Mouse (Mus musculus) brown adipose tissue, adult 24 weeks (tissue): ENCODE data around the gene Unc93a2. TPM values are rescaled to one million over a fixed set of nuclear protein-coding genes. Genes with fewer than 3 reads are reported as not detected.
"Not testable (repeated sequence)": the region's sequence is repeated elsewhere in the genome, so short reads cannot be mapped to it uniquely, and the experiment has no call there.

Experiments
- H3K27ac ChIP-seq: fragments of 200-500 bp; replicated peaks from 2 replicates; pipeline ENCODE4 v1.5.1; 2012; ENCODE audit warnings: low read depth, mild to moderate bottlenecking, low read length
- H3K4me1 ChIP-seq: fragments of 200-500 bp; 2 replicates; pipeline ENCODE4 v1.6.1; 2012; ENCODE audit warnings: low read length, mixed read lengths; ENCODE audit not compliant: control insufficient read depth, insufficient read depth, insufficient read length
- H3K4me3 ChIP-seq: fragments of 200-500 bp; 2 replicates; pipeline ENCODE4 v1.5.1; 2012; ENCODE audit warnings: low read depth, mild to moderate bottlenecking, low read length, moderate library complexity; ENCODE audit not compliant: insufficient read depth
- polyA plus RNA-seq: library from polyadenylated mRNA; stranded (reverse); fragments of >200 nt; gene quantifications from 2 replicates; pipeline ENCODE4 v1.2.4, GENCODE M21; 2012; ENCODE audit not compliant: missing spikeins, insufficient read depth, insufficient read length

Gene Unc93a2
- polyA plus RNA-seq, 1 experiment: not detected

DNA sequence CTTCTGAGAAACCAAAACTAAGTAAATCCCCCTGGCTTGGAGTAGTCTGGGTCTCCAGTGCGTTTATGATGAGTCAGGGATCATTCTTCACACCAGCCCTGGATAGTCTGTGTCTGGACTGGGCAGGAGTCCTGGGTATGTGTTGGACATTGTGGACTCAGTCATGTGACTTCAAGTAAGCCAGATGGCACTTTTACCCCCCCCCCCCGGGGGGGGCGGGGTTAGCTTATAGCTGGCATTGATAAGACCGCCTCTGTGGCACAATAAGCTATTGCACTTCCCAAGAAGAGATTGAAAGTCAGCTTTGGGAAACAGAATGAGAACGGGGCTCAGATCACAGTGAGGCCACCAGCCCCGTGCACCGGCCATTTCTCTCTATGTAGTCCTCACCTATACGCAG lies 752 bp upstream of the Unc93a2 start:
- not testable (repeated sequence) for H3K27ac ChIP-seq, H3K4me1 ChIP-seq, H3K4me3 ChIP-seq

DNA sequence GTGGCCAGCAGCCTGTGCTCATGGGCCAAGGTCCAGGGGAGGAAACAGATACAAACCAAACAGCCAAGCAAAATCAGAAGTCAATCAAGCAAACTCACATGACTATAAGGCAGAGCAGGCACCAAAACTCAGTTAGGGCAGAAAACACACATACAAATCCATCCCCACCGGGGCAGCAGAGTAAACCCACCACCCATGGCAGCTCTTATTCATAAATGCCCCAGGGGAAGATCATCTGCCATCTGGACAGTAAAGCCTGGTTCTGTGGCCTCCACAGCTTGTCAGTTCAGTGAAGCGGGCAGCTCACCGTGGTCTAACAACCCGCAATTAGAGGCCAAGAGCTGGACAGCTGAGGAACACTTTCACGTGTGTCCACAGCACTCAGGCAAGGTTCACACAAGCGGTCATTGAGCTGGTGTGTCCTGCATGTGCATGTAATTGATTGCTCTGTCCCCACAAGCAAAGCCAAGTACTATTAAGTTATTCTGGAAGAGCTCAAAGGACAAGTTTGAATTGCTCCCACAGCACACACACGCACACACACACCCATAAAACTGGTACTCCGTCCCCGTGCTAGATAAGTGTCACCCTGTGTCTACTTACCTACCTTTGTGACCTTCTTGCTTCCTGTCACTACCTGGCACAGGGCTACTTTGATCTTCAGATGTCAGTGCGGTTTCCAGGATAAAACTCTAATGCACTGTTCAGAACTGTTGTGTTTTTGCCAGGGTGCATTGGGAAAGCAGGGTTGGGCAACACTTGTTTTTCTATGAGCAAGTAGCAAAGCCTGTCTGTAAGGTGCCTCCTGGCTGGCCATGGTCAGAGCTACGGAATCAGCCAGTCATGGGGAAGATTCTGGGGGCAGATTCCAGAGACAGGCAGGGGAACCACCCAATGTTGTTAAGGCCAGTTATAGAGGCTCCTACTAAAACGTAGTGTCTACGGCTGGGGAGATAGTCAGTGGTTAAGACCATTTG lies 1.8 kb downstream of the Unc93a2 start:
- H3K4me1 ChIP-seq, H3K27ac ChIP-seq, H3K4me3 ChIP-seq: not testable (repeated sequence)

GRCm38 (mm10) chr17:7382711-7383110 lies 2.6 kb downstream of the Unc93a2 start:
- H3K27ac ChIP-seq, H3K4me1 ChIP-seq, H3K4me3 ChIP-seq: not testable (repeated sequence)

- not testable (repeated sequence) for H3K4me3 ChIP-seq, H3K27ac ChIP-seq, H3K4me1 ChIP-seq
Measured at GRCm38 (mm10) chr17:7377907-7378306, 7.4 kb downstream of the Unc93a2 start.

DNA sequence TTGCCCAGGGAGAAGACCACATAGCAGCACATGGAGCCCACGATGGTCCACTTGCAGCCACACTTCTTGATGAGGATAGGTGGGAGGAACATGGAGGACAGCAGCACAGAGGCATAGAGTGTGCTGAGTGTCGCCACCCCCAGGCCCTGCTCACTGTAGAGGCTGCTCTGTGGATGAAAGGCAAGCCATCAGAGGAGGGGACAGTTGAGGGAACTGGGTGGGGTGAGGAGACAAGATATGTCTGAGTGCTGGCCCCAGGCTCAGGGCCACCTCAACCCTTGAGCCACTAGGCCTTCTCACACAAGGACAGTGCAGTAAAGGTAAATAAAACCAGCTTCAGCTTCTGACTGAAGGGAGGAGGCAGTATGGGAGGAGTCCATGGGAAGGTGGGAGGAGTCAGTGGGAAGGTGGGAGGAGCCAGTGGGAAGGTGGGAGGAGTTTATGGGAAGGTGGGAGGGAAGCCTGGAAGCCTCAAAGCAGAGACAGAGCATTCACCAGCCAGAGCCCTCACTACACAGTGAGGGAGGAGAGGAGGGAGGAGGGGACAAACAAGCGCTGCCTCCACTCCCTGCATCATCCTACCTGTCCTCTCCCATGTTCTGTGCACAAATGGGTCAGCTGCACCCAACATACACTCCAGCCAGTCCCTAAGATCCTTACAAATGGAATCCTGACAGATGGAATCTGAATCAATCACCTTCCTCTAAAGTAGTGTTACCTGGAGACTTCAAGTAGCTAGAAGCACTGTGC lies 8.1 kb downstream of the Unc93a2 start:
- H3K4me3 ChIP-seq, H3K27ac ChIP-seq, H3K4me1 ChIP-seq: not testable (repeated sequence)

DNA sequence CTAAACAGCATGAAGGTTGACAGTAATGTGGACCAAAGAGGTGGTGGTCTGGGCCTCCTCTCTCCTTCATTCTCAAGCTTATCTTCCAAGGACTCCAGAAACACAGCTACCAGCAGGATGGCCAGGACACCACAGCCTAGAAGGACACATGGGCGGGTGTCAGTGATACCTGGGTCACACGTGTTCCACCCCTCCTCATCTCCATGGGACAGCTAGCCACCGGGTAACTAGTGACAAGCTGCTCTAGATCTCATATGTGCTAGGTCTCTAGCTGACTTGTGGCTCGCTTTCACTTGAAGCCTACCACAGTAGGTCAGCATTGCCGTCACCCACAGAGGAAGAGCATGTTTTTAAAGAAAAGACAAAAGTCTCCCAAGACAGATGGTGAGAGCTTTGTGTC lies 13.4 kb downstream of the Unc93a2 start, which contains the start of gene Gm49630:
Gene Gm49630 (minus strand): TSS at position 101 of the 400 bp plus-strand sequence.
- not testable (repeated sequence) for H3K4me3 ChIP-seq, H3K4me1 ChIP-seq, H3K27ac ChIP-seq

GRCm38 (mm10) chr17:7369401-7369800 lies 15.9 kb downstream of the Unc93a2 start:
- H3K4me3 ChIP-seq, H3K4me1 ChIP-seq, H3K27ac ChIP-seq: not testable (repeated sequence)

DNA sequence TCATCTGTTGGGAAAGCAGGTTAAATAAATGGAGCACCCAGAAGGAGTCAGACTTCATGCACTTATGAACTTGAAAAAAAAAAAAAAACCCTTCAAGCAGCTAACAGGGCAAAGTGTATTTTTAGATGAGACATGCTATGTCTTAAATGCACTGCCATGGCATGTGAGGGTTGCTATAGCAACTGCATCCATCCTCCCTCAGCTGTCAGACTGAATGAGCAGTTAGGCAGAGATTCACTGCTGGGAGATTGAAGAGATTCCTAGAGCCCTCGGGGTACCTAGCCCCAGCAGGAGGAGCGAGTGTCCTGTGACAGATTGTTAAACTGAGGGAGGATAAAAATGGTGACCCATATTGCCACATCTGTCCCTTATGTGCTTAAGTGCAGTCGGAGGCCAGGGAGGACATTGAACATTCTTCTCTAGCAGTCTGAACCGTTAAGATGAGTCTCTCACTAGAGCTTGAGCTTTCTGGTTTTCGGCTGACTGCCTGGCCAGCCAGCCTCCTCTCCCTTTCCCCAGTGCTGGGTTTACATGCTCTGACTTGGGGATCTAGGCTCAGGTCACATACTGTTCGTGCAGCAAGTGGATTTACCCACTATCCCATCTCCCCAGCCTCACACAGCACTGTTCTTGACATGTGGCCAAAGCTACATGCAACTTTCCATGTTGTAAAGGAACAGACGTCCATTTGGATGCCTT lies 18.4 kb downstream of the Unc93a2 start:
- not testable (repeated sequence) for H3K27ac ChIP-seq, H3K4me1 ChIP-seq

DNA sequence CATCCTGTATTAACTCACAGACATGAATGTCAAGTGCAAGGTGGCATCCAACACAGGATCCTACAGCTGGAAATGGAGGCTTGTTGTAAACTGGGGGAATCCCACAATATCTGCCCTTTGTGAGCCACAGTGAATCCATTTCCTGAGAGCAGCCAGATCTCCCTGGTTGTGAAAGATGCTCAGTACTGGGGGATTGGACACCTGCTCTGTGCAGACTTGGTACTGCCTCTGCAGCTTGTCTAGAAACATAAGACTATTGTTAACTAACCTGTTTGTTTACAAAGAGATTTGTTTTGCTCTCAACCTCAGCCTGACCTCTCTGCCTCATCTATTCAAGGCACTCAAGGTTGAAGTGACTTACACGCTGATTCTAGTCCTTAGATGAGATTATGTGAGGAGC lies 19.0 kb downstream of the Unc93a2 start:
- H3K4me1 ChIP-seq, H3K27ac ChIP-seq, H3K4me3 ChIP-seq: not testable (repeated sequence)

More for the DNA sequence above, 18.4 kb downstream of the Unc93a2 start:
- not testable (repeated sequence) for H3K4me3 ChIP-seq

DNA sequence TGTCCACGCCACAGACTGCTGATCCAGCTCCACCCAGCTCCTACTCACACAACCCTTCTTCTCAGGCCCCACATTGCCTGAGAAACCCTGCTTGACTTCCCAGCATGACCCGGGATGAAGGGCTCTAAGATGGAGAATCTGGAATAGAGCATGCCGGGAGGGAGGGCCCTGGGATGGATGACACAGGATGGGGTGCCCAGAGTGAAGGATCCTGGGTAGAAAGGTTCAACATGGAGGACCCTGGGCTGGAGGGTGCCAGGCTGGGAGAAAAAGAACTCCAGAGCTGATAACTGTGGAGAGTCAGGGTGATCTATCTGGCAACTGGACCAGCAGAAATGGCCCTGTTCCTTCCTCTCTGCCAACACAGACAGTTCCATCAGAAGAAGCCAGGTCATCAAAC lies 19.6 kb downstream of the Unc93a2 start:
- not testable (repeated sequence) for H3K4me1 ChIP-seq, H3K4me3 ChIP-seq, H3K27ac ChIP-seq

DNA sequence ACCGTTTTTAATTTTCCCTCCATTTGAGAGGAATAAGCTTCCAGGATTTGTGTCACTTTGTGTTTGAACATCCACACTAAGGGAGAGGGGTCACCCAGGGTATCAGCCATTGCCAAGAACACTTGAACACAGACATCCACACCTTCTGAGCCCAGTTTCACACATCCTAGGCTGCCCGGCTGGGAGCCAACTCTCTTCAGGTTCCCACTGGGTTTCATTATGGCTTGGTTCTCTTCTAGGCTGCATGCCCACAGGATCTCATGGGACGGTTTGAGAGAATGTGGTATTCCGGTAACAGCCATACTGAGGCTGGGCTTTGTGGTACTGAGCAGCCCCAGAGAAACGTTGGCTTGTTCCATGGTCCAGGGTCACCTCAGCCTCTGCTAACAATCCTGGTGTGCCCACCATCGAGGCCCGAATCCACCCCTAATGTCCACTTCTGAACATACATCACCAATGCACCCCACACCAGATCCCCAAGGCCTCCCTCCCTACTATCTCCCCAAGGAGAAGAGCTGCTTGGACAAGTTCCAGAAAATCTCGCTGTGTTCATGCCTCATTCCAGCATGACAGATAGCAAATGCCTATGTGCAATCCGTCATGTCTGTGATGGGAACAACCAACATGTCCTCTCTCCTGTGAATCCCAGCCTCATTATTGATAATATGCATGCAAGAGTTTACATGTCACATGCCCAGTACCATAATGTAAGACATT lies 24.4 kb downstream of the Unc93a2 start:
- not testable (repeated sequence) for H3K4me3 ChIP-seq, H3K27ac ChIP-seq, H3K4me1 ChIP-seq

DNA sequence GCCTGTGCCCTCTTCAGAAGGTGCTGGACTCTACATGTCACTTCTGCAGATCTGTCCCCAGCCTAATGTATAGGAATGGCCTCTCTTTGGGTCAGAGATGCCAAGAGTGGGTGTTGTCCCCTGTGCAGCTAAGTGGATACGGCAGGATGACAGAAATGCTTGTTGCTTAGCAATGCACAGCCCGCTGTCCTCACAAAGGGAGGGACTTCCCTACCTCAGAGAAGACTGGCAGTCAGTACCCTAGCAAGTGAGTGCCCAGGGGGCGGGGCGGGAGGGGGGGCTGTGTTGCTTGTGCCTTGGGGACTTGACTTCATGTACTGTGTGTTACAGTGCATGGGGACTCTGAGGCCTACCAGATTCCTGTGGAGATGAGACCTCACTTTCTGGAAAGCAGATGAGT lies 25.5 kb downstream of the Unc93a2 start:
- H3K4me1 ChIP-seq, H3K27ac ChIP-seq, H3K4me3 ChIP-seq: not testable (repeated sequence)

- not testable (repeated sequence) for H3K4me1 ChIP-seq, H3K27ac ChIP-seq, H3K4me3 ChIP-seq
Measured at GRCm38 (mm10) chr17:7352596-7352995, 32.7 kb downstream of the Unc93a2 start, which contains the start of gene Ttll2. TSS of gene Ttll2 (minus strand) at chr17:7352696.

DNA sequence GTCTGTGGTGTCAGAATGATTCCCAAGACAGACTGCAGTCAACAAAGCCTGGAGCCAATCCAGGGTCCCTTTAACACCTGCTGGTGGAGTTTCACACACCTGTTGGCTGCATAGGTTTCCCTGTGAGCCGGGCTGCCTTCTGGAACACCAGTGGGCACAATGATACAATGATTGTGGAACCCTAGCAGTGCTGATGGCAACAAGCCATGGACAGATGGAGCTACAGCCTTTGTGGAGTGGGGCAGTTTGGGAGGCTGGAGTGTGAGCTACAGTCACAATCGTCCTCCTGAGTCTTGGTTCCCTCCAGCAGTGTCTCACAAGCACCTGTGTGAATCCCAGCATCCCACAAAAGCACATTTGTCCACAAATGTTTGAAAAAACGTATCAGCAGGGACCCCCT lies 36.5 kb downstream of the Unc93a2 start:
- not testable (repeated sequence) for H3K4me1 ChIP-seq, H3K27ac ChIP-seq, H3K4me3 ChIP-seq
